Mouse (Mus musculus): Measurements from ENCODE around the gene Sass6.
A peak's percentile ranks its signal among the peaks of the same experiment; 100 is the strongest.
"Not testable (repeated sequence)": the region's sequence is repeated elsewhere in the genome, so short reads cannot be mapped to it uniquely, and the experiment has no call there.

The Sass6 gene

DNA sequence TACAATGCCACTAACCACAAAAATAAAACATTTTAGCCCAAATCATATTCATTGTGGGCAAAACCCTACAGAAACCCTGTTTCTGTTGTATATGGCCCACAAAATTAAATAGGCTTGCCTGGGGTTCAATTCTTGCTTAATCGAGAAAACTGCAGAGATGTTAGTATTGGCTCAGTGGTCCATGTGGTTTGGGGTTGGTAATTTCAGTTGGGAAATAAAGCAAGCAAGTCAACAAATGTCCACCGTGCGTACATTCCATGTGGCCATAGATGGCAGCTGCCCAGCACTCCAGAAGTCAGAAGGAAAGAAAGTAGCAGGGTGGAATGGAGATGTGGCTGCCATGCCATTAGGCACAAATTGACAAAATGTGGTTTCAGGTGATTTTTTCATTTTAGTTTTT is 38.2 kb downstream of the Sass6 start:
- DNase-seq (ENCODE audit: low spot score) = no peak

GRCm38 (mm10) chr3:116634091-116634490 is 39.3 kb downstream of the Sass6 start:
- no peak for DNase-seq (ENCODE audit: low spot score)

- DNase-seq (ENCODE audit: low spot score) = no peak
Observed at GRCm38 (mm10) chr3:116634853-116635252, 40.1 kb downstream of the Sass6 start.

DNA sequence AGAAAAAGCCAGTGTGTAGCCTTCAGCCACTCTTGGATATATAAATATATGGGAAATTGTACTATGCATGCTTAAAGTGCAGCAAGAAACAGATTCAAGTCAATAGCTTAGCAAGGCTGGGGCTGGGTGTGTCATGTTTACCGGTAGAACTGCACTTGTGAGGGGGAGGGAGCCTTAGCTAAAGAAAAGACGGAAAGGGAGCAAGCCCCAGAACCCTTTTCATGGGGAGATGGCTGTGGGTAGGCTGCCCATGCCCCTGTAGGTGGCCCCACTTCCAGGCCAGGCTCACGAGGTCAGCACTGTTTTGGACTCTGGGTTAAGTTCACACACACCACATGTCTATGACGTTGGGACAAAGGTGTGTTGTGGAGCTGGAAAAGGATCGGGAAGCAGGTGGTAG is 41.0 kb downstream of the Sass6 start:
- DNase-seq (ENCODE audit: low spot score) = no peak

- DNase-seq (ENCODE audit: low spot score) = peak; percentile 14
Observed at GRCm38 (mm10) chr3:116637693-116638476, 43.1 kb downstream of the Sass6 start.

GRCm38 (mm10) chr3:116638572-116638971 is 43.8 kb downstream of the Sass6 start:
- DNase-seq (ENCODE audit: low spot score) = no peak

- DNase-seq (ENCODE audit: low spot score) = no peak
Observed at GRCm38 (mm10) chr3:116640024-116640423, 45.2 kb downstream of the Sass6 start.

- DNase-seq (ENCODE audit: low spot score) = no peak
Observed at GRCm38 (mm10) chr3:116641811-116642371, 47.1 kb downstream of the Sass6 start.

DNA sequence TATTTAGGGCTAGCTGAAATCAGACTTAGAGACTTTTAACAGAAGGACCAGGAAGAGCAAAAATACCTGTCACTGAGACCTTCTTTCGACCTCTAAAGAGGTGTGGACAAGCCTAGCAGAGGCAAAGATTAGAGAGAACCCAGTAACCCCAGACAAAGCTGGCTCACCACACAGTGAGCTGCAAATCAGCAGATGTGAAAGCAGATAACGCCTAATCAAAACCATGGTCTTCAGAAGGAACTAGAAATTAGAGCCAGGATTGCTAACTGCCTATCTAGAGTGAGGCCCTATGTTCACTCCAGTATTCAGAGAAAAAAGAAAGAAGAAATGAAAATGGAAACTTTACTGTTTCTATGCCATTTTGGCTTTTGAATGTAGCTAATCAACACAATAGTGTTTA is 47.6 kb downstream of the Sass6 start:
- no peak for DNase-seq (ENCODE audit: low spot score)

DNA sequence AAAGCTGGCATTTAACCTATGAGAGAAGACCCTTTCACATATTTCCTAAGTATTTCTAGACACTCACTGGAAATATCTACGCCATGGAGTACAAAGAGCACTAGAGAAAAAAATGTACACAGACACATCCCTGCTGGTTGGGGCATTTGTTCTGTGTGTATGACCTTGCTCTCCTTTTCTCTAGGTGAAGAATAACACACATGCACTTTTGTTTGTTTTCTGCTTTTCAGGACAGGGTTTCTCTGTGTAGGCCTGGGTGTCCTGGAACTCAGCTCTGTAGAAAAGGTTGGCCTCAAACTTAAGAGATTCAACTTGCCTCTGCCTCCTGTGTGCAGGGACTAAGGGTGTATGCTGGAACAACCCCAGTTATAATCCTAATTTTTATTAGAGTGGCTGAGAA is 51.6 kb downstream of the Sass6 start:
- no peak for DNase-seq (ENCODE audit: low spot score)

DNA sequence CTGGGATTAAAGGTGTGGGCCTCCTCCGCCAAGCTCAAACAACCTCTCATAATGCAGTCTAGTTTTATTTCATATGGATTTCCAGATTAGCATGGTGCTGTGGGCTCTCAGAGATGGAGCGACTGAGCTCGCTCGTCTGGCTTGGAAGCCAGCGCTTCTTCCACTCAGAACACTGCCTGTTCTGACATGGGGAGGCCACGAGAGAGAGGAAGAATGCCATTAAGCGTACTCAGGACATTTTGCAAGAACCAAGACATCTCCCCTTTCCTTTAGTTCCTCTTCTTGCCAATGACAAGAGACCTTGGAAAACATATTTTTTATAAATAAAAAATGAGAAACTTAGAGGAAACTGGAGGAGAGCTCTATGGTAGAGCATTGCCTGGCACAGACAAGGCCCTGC is 54.0 kb downstream of the Sass6 start:
- no peak for DNase-seq (ENCODE audit: low spot score)

DNA sequence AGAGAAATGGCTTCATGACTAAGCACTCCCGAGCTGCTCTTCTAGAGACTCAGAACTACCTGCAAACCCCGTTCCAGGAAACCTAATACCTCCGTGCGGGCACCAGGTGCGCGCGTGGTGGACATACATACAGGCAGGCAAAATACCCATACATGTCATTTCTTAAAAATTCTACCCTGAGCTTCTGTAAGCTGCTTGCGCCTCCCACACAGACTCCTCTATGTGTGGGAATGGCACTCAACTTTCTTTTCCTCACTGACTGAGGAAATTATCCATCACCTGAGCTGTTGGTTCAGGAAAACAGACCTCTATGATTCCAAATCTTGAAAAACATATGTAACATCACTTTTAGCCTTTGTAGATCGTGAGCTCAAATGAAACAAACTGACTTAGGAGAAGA is 55.9 kb downstream of the Sass6 start:
- DNase-seq (ENCODE audit: low spot score) = no peak

GRCm38 (mm10) chr3:116652033-116652446 is 57.3 kb downstream of the Sass6 start:
- no peak for DNase-seq (ENCODE audit: low spot score)

DNA sequence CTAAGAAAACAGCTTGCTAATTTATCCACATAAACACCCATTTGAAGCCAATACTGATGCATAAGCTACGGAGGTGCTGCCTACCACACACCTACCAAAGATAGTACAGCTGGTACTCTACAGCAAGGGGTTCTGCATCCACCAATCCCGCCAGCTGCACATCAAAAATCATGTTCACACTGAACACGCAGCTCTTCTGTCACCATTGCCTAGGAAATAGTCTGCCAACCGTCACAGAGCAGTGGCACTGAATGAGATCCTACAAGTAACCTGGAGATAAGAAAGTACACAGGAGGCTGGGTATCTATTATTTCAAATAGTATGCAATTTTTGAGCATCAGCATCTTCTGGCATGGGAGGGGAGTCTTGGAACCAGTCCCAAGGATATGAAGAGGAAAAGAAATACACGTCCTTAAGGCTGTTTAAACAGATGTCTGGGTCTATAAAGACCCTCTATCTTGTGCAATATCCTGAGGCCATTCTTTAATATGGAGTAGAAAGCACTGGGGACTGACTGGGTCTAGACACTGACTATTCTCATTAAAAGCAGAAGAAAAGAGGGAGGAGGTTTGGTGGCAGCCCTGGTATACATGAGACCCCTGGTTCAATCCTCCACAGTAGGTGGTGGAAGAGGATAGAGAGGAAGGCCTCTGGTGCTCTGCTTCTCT is 58.6 kb downstream of the Sass6 start:
- no peak for DNase-seq (ENCODE audit: low spot score)

GRCm38 (mm10) chr3:116654051-116654450 is 59.3 kb downstream of the Sass6 start:
- DNase-seq (ENCODE audit: low spot score) = not testable (repeated sequence)

DNA sequence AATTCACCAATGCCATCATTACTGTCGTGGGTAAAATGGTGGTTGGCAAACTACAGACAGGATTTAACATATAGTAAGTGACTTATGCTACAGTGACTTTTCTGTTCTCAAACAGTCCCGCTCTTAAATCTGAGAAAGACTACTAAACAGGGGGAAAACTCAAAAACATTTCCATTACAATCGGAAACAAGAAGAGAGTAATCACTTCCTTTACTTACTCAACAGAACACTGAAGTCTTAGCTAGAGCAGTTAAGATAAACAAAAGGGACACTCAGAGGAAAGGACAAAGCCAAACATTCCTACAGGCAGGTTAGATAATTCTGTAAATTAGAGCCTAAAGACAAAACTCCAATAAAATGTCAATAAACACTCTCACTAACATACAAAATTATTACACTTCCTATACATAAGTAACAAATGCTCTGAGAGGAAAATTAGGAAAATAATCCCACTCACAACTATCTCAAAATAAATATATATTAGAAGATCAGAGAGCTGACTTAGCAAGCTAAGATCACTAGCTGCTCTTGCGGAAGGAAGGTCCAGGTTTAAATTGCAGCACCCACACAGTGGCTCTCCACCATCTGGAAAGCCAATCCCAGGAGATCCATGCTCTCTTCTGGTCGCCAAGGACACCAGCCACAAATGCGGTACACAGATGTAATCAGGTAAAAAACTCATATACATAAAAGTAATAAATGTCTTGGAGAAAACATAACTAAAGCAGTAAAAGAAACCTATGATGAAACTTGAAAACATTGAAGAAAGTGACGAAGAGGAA is 61.6 kb downstream of the Sass6 start:
- no peak for DNase-seq (ENCODE audit: low spot score)

DNA sequence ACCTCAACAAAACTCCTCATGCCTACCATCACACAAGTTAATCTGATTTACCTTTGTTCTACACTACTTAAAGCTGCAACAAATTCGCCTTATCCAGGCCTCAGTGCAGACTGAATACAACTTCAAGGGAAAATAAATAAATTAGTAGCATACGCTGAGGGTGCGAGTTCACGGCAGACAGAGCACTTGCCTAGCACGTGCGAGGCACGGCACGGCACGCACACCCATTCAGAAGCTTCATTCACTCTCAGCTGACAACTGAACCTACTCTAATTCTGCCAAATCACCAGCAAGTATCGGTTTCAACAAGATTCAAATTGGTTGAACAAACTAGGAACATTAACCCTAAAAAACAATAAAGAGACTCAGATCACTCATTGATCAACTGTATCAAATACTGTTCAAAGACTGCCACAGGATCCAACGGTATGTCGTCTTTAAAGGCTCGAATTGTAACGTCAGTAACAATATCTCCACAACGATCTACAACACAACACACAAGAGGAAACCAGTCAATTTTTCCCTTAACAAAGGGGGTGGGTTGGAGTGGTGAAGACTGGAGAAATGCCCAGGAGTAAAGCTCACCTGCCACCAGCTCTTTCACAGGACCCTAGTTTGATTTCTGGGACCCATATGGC is 64.3 kb downstream of the Sass6 start:
- DNase-seq (ENCODE audit: low spot score) = no peak

DNA sequence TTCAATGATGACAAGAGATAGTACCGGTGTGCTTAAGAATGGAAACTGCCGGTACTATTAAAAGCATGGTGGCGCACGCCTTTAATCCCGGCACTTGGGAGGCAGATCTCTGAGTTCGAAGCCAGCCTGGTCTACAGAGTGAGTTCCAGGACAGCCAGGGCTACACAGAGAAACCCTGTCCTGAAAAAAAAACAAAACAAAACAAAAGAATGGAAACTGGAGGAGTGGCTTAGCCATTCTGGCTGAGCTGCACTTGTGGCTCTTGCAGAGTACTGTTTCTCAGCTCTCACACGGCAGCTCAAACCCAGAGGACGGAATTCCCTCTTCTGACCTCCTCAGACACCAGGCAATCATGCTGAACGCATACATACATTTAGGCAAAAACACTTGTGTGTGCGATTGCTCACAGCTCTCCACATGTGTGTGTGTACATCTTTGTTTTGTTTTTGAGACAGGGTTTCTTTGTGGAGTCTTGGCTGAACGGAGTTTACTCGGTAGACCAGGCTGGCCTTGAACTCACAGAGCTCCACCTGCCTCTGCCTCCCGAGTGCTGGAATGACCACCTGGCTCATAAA is 65.2 kb downstream of the Sass6 start:
- no peak for DNase-seq (ENCODE audit: low spot score)

DNA sequence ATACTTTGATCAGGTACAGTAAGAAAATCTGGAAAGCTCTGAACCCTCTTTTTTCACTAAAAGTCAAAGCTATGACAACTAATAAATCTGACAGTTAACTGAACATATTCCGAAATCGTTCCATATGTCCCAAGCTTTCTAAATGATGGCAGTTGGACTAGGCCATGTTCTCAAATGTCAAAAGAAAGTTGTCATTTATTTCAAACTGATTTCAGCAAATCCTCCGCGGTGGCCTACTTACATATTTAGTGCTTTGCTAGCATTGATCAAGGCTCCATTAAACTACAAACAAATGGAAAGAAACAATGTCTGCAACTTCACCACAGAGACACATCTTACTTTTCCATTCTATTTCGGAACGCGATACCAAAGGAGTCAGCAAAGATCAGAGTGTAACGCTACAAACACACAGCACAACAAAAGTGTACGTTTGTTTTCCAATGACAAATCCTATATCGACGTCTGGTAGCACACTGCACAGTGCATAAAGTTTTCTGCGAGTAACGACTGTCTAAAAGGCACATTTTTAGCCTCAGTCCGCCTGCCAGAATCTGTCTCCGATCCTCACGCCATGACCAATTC is 66.6 kb downstream of the Sass6 start:
- DNase-seq (ENCODE audit: low spot score) = no peak

GRCm38 (mm10) chr3:116661870-116662414 is 67.2 kb downstream of the Sass6 start:
- DNase-seq (ENCODE audit: low spot score) = no peak

DNA sequence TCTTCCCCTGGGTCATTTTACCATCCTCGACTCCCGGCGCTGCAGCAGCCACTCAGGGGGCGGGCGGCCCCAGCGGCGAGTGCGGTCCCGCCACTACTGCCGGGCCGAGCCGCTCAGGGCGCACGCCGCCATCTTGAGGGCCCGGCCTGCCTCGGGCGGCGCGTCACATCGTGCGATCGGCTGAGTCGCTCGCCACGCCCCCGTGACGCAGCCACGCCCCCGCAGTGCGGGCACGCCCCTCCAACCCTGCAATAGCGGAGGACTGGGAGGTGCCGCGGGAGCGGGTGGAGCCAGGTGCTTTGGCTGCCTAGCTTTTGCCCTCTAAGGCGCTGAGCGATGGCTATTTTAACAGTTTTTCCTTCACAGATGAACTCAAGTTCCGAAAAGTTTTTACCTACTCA is 67.7 kb downstream of the Sass6 start, which contains the start of gene Mfsd14a:
Gene Mfsd14a (minus strand): TSS at position 215 of the 401 bp plus-strand sequence.
- peak; percentile 99 for DNase-seq (ENCODE audit: low spot score)
